Mouse (Mus musculus): Measurements from ENCODE around the gene Olfr157.
"Not testable (repeated sequence)": the region's sequence is repeated elsewhere in the genome, so short reads cannot be mapped to it uniquely, and the experiment has no call there.

The Olfr157 gene

DNA sequence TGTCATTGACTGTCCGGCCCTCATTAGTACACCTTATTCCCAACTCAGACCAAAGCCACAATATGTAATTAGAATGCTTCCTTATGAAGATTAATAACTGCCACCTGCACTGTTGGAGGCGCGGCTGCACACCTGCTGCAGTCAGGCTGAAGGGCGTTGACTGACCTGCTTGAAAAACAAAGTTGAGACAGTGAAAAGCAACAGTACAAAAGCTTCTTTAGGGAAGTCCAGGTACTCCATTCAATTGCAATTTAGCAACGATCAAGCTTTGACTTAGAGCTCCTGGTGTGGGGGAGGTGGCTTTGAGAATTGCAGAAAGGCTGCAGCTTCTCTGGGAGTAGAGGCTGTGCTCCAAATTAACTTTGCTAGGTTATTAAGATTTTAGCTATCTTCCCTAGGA lies 44.2 kb downstream of the Olfr157 start:
- DNase-seq (ENCODE audit: low spot score in 2 of 2), result not testable (repeated sequence)

DNA sequence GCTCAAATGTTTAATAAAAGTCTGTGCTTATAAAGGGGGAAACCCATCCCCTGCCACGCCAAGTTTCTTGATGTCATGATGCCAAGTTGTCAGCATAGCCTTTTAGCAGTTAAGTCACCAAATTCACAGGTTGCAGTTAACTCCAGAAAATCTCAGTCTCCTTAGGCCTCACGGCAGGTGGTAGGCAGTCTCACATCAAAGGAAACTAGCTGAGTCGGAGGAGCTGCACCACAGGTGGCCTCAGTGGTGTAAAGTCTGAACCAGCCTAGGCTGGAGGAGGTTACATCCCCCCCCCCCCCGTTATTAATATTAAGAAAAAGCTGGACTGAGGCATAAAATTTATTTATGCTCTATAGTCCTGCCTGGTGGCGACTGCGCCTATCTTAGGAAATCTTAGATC lies 44.7 kb downstream of the Olfr157 start:
- no peak for DNase-seq (ENCODE audit: low spot score in 2 of 2)

Measured in left cerebral cortex, adult 9 months (tissue).